Mouse (Mus musculus) C2C12 (cell line): ENCODE data around the gene Ptgfrn.

Source experiments
- CEBPB ChIP-seq: IDR thresholded peaks from one replicate; pipeline ENCODE4 v1.6.1; 2011; ENCODE audit warnings: low read depth, mild to moderate bottlenecking, control low read depth, moderate library complexity
- CTCF ChIP-seq: IDR thresholded peaks from one replicate; pipeline ENCODE4 v1.5.1; 2011; ENCODE audit not compliant: control insufficient read depth, insufficient read depth, insufficient read length
- FOSL1 ChIP-seq: IDR thresholded peaks from one replicate; pipeline ENCODE4 v1.8.0; 2011; ENCODE audit warnings: mild to moderate bottlenecking, low read length; ENCODE audit not compliant: poor library complexity, insufficient read depth, severe bottlenecking
- MAX ChIP-seq: IDR thresholded peaks from one replicate; pipeline ENCODE4 v1.6.1; 2011; ENCODE audit warnings: mild to moderate bottlenecking, control low read depth
- MYOD1 ChIP-seq: IDR thresholded peaks from one replicate; pipeline ENCODE4 v1.6.1; 2011; ENCODE audit warnings: low read depth; ENCODE audit not compliant: control insufficient read depth, insufficient read length
- MYOG ChIP-seq: IDR thresholded peaks from one replicate; pipeline ENCODE4 v1.6.1; 2011; ENCODE audit not compliant: control insufficient read depth, insufficient read length; ENCODE audit errors: extremely low read depth
- USF1 ChIP-seq: IDR thresholded peaks from one replicate; pipeline ENCODE4 v1.6.1; 2011; ENCODE audit warnings: low read depth, mild to moderate bottlenecking, control low read depth, moderate library complexity

DNA sequence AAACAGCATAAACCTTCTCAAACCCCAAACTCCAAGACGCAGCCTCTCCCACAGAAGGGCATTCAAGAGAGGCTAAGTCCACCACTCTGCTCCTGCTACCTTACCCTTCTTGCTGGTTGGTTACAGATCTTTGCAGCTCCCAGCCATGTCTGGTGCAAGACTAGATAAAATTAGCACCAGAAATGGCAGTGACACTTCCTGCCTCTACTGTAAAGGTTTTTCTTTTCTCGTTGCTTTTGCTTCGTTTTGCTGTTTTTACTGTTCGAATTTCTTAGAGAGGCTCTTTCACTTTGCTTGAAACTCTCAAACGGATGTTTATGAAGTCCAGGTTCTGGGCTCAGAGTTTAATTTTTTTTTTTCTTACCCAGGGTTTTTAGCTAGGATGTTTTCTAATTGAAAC lies 89.0 kb downstream of the Ptgfrn start:
- TF ChIP-seq CTCF = no peak
- no peak for TF ChIP-seq USF1
- no peak for TF ChIP-seq CEBPB
- no peak for TF ChIP-seq MYOG
- no peak for TF ChIP-seq MYOD1
- no peak for TF ChIP-seq MAX
- TF ChIP-seq FOSL1 = no peak
